In genomic region chr10:61383021-61383714, GRCm38 (mm10) we compare ENCODE assay signal across 8 mouse cellular contexts. TPM values are rescaled to one million over a fixed set of nuclear protein-coding genes. Genes with fewer than 3 reads are reported as not detected.
DNase-seq lines count a peak whose midpoint lies in the region; ATAC-seq and TF ChIP-seq lines count a peak whose summit lies in the region.

Gene Pald1 (minus strand): TSS chr10:61383530.

- 0% methylated on average over 58 of the region's 60 CpGs for WGBS in embryonic facial prominence, embryonic 11.5 days
- WGBS in heart, adult 2 months = under 1% methylated on average over 60 of the region's 60 CpGs
- 0% methylated on average over 35 of the region's 60 CpGs for WGBS in limb, embryonic 14.5 days
- WGBS in midbrain, embryonic 15.5 days = 0% methylated on average over 55 of the region's 60 CpGs
- WGBS in stomach, postnatal 0 days = under 1% methylated on average over 59 of the region's 60 CpGs

- peak within 1 kb of the TSS; percentile 54 for H3K4me3 ChIP-seq in embryonic facial prominence, embryonic 11.5 days (ENCODE audit: low read depth, low read length)
- peak within 1 kb of the TSS; percentile 96 for H3K4me3 ChIP-seq in heart, adult 2 months
- H3K4me3 ChIP-seq in limb, embryonic 14.5 days (replicated peaks; ENCODE audit: low read length) = peak within 1 kb of the TSS; percentile 71
- H3K4me3 ChIP-seq in midbrain, embryonic 15.5 days = peak within 1 kb of the TSS; percentile 70
- peak within 1 kb of the TSS; percentile 66 for H3K4me3 ChIP-seq in stomach, postnatal 0 days (ENCODE audit: low read depth, low read length)

- H3K4me2 ChIP-seq in embryonic facial prominence, embryonic 11.5 days (ENCODE audit: low read depth, low read length) = peak within 1 kb of the TSS; percentile 77
- H3K4me2 ChIP-seq in limb, embryonic 14.5 days (replicated peaks; ENCODE audit: low read depth, low read length, severe bottlenecking) = peak within 1 kb of the TSS; percentile 96
- peak within 1 kb of the TSS; percentile 91 for H3K4me2 ChIP-seq in midbrain, embryonic 15.5 days
- peak within 1 kb of the TSS; percentile 93 for H3K4me2 ChIP-seq in stomach, postnatal 0 days (replicated peaks; ENCODE audit: low read depth)

- peak within 1 kb of the TSS; percentile 80 for H3K9ac ChIP-seq in embryonic facial prominence, embryonic 11.5 days (replicated peaks; ENCODE audit: low read length)
- H3K9ac ChIP-seq in heart, adult 2 months (ENCODE audit: low read depth, low read length) = peak within 1 kb of the TSS; percentile 95
- peak within 1 kb of the TSS; percentile 79 for H3K9ac ChIP-seq in limb, embryonic 14.5 days (ENCODE audit: low read depth, low read length, severe bottlenecking)
- H3K9ac ChIP-seq in midbrain, embryonic 15.5 days = peak within 1 kb of the TSS; percentile 70
- H3K9ac ChIP-seq in stomach, postnatal 0 days (ENCODE audit: low read length) = peak within 1 kb of the TSS; percentile 71

- 0 out of 2 replicates have a peak, but pooled peaks have one; percentile 2 for TF ChIP-seq EP300 in heart, adult 2 months (IDR thresholded peaks at IDR 0.05; ENCODE audit: insufficient read depth, low read depth, low read length)
- TF ChIP-seq EP300 in stomach, postnatal 0 days (optimal IDR thresholded peaks at IDR 0.05) = no peak

- H3K36me3 ChIP-seq in embryonic facial prominence, embryonic 11.5 days (replicated peaks; ENCODE audit: control insufficient read depth, insufficient read depth, low read depth, low read length) = no peaks in the 10 kb centered on the region
- peaks cover 2% of the 10 kb centered on the region for H3K36me3 ChIP-seq in heart, adult 2 months (ENCODE audit: control insufficient read depth, insufficient read depth, low read length)
- no peaks in the 10 kb centered on the region for H3K36me3 ChIP-seq in limb, embryonic 14.5 days (ENCODE audit: control insufficient read depth, insufficient read depth, low read length)
- no peaks in the 10 kb centered on the region for H3K36me3 ChIP-seq in midbrain, embryonic 15.5 days (replicated peaks)
- no peaks in the 10 kb centered on the region; the same call in 1 of the 2 replicates for H3K36me3 ChIP-seq in stomach, postnatal 0 days (ENCODE audit: control insufficient read depth, insufficient read depth, low read length)

- intact Hi-C loops in heart, adult 2 months (cut with DNase I) = no loop called here

- H3K9me3 ChIP-seq in embryonic facial prominence, embryonic 11.5 days (replicated peaks; ENCODE audit: control insufficient read depth, low read length) = no peaks in the 10 kb centered on the region
- H3K9me3 ChIP-seq in limb, embryonic 14.5 days (ENCODE audit: control insufficient read depth, low read length) = no peaks in the 10 kb centered on the region
- no peaks in the 10 kb centered on the region for H3K9me3 ChIP-seq in midbrain, embryonic 15.5 days
- no peaks in the 10 kb centered on the region for H3K9me3 ChIP-seq in stomach, postnatal 0 days (ENCODE audit: control insufficient read depth, low read length)

- H3K27me3 ChIP-seq in embryonic facial prominence, embryonic 11.5 days (ENCODE audit: control insufficient read depth, insufficient read depth, low read length) = no peaks in the 10 kb centered on the region
- no peaks in the 10 kb centered on the region for H3K27me3 ChIP-seq in heart, adult 2 months (ENCODE audit: control insufficient read depth, insufficient read depth, low read length)
- no peaks in the 10 kb centered on the region for H3K27me3 ChIP-seq in limb, embryonic 14.5 days (ENCODE audit: control insufficient read depth, insufficient read depth, low read length)
- no peaks in the 10 kb centered on the region for H3K27me3 ChIP-seq in midbrain, embryonic 15.5 days (replicated peaks)
- no peaks in the 10 kb centered on the region for H3K27me3 ChIP-seq in stomach, postnatal 0 days (ENCODE audit: control insufficient read depth, insufficient read depth, low read length)

- no peak for TF ChIP-seq CTCF in heart, adult 2 months (IDR thresholded peaks at IDR 0.05)
- peak; percentile 5; the same call in 1 of the 2 replicates for TF ChIP-seq CTCF in stomach, postnatal 0 days (IDR thresholded peaks at IDR 0.05; ENCODE audit: low read depth)

- peaks cover 4% of the 10 kb centered on the region; the same call in 1 of the 2 replicates for H3K4me1 ChIP-seq in embryonic facial prominence, embryonic 11.5 days (ENCODE audit: control insufficient read depth, insufficient read depth, low read length)
- H3K4me1 ChIP-seq in heart, adult 2 months (ENCODE audit: control insufficient read depth, insufficient read depth, low read length) = peaks cover 31% of the 10 kb centered on the region
- H3K4me1 ChIP-seq in limb, embryonic 14.5 days (ENCODE audit: control insufficient read depth, insufficient read depth, low read length) = peaks cover 36% of the 10 kb centered on the region
- H3K4me1 ChIP-seq in midbrain, embryonic 15.5 days = peaks cover 34% of the 10 kb centered on the region
- peaks cover 12% of the 10 kb centered on the region for H3K4me1 ChIP-seq in stomach, postnatal 0 days (replicated peaks; ENCODE audit: control insufficient read depth, insufficient read depth)

- DNase-seq in CD4-positive helper T cell, adult 2 months (ENCODE audit: low read depth, low spot score) = peak; percentile 53
- peak; percentile 89 for DNase-seq in adrenal gland, postnatal 14 days
- peak; percentile 84 for DNase-seq in embryonic facial prominence, embryonic 11.5 days (ENCODE audit: low spot score)
- peak; percentile 89 to 90 for DNase-seq in heart, adult 2 months
- peak; percentile 69 to 75 for DNase-seq in kidney, adult 8-10 months
- DNase-seq in limb, embryonic 14.5 days (ENCODE audit: low spot score) = peak; percentile 73
- DNase-seq in stomach, postnatal 0 days (ENCODE audit: low spot score) = peak; percentile 79

- TF ChIP-seq POLR2A in heart, adult 2 months (IDR thresholded peaks at IDR 0.05; ENCODE audit: insufficient read depth, low read depth, low read length) = peak; percentile 72
- 0 out of 2 replicates have a peak, but pooled peaks have one; percentile 31 for TF ChIP-seq POLR2A in limb, embryonic 14.5 days (IDR thresholded peaks at IDR 0.05; ENCODE audit: borderline replicate concordance, extremely low read depth, insufficient read depth, insufficient read length)

- no peak within 1 kb of the TSS; the same call in 1 of the 2 replicates for H3K27ac ChIP-seq in embryonic facial prominence, embryonic 11.5 days (replicated peaks; ENCODE audit: low read depth, low read length)
- H3K27ac ChIP-seq in heart, adult 2 months = peak within 1 kb of the TSS; percentile 91
- H3K27ac ChIP-seq in limb, embryonic 14.5 days (replicated peaks; ENCODE audit: low read depth, low read length) = 0 out of 2 replicates have a peak within 1 kb of the TSS, but pooled peaks have one; percentile 13
- peak within 1 kb of the TSS; percentile 53 for H3K27ac ChIP-seq in midbrain, embryonic 15.5 days
- peak within 1 kb of the TSS; percentile 49 for H3K27ac ChIP-seq in stomach, postnatal 0 days (replicated peaks)

- H3K79me2 ChIP-seq in heart, adult 2 months (replicated peaks; ENCODE audit: control insufficient read depth, insufficient read depth, low read length) = no peaks in the 10 kb centered on the region; the same call in 1 of the 2 replicates

- ATAC-seq in embryonic facial prominence, embryonic 11.5 days (replicated peaks; ENCODE audit: insufficient number of reproducible peaks, low FRiP score, low TSS enrichment, low read depth) = peak; percentile 81
- peak; percentile 84 for ATAC-seq in limb, embryonic 14.5 days (ENCODE audit: low FRiP score, low read depth)
- peak; percentile 81 for ATAC-seq in midbrain, embryonic 15.5 days (replicated peaks)
- ATAC-seq in stomach, postnatal 0 days (ENCODE audit: low FRiP score, low TSS enrichment) = peak; percentile 78

RNA-seq across cellular contexts. Expression of gene Pald1, which starts in this region (rescaled TPM):
- total RNA-seq in adrenal gland, postnatal 14 days (2021) = 41.8 and 44.5 TPM in 2 replicates
- polyA plus RNA-seq in embryonic facial prominence, embryonic 11.5 days (2014; fragmentation: Nextera tagmentation; extraction: Ambion mirVana) = 15.1 and 16.1 TPM in 2 replicates
- total RNA-seq in heart, adult 2 months (2021) = 10 to 100 TPM; 15.3 to 17.6 TPM
- polyA plus RNA-seq in heart, adult 2 months (2012; rRNA removed) = 17.7 and 20.4 TPM in 2 replicates
- polyA plus RNA-seq in limb, embryonic 14.5 days (2012; rRNA removed) = 24.9 and 28.2 TPM in 2 replicates
- polyA plus RNA-seq in limb, embryonic 14.5 days (2014; fragmentation: Nextera tagmentation; extraction: Ambion mirVana) = 18.8 and 19.4 TPM in 2 replicates
- polyA plus RNA-seq in midbrain, embryonic 15.5 days (2015; fragmentation: Nextera tagmentation; extraction: Ambion mirVana) = 22.5 and 23.7 TPM in 2 replicates
- 5.6 and 5.7 TPM in 2 replicates for polyA plus RNA-seq in stomach, postnatal 0 days (2015; fragmentation: Nextera tagmentation; extraction: Ambion mirVana)
